Mouse (Mus musculus) liver, embryonic 14.5 days (tissue): ENCODE measurements at regions not wholly inside any gene's neighbourhood (a gene's known extent, or its start where the extent isn't known, plus 50 kb on each side); places are given as distances from the start of the nearest gene placed in this dataset.

ENCODE experiments used
- CTCF ChIP-seq: IDR thresholded peaks from 2 replicates; pipeline ENCODE4 v1.5.1; 2016; ENCODE audit warnings: antibody characterized with exemption, low read depth, control low read depth
- EP300 ChIP-seq: IDR thresholded peaks from 2 replicates; pipeline ENCODE4 v1.6.1; 2016; ENCODE audit warnings: antibody characterized with exemption, low read depth

DNA sequence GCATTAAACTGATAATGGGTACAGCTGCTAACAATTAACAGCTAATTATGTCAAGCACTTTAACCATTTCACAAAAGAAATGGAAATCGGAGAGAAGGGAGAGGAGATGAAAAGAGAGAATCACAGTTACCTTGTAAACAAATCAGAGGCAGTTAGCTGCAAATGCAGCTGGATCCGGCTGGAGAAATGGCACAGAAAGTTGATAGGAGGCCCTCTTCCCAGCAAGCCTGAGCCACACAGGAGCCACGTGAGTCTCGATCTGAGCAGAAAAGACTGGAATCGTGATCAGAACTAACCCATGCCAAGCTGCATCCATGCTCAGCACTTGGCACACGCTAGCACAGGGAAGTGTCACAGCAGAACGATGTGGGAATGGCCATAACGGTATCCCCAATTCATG, 103.8 kb downstream of the Rpl10-ps3 start:
- TF ChIP-seq CTCF, result no peak
- TF ChIP-seq EP300, result no peak
